ENCODE assay signal across 7 mouse cellular contexts in the genomic region with DNA sequence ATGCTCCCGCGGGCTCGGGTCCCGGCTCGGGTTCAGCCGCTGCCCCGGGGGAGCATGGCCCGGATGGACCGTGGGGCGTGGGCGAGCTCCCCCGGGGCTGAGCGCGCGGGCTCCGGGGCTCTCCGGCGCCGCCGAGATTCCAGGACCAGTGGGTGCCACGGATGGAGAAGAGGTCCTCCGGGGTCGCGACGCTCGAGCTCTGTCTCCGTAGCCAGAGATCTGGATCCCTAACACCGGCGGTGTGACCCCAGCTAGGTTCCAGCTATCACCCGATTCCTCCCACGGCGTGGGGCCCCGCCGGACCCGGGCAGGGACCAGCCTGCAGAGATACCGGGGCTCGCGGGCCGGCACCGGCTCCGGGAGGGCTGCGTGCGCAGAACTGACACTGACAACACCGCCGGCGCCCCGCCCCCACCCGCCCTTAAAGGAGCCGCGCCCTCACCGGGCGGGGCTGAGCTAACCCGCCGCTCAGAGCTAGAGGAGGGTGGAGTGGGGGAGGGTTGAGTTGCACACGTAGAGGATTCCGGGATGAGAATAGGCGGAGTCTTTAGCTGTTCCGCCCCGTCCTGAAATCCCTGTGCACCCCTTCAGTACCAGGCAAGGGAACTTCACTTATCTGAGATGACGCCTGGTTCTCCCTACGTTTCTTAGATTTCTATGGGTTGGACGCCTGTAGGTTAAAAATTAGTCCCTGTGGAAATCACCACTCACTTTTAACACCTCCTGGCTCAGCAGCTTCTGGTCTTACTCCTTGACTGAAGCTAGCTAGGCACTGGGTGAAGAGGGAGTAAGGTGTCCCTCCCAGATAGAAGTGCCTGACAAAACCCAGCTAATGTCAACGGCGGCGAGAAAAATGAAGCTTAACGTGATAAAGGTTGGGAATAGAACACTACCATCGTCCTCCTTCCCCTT. TPM values are rescaled to one million over a fixed set of nuclear protein-coding genes. Genes with fewer than 3 reads are reported as not detected.
DNase-seq lines count a peak whose midpoint lies in the region; ATAC-seq and TF ChIP-seq lines count a peak whose summit lies in the region.

A gene (minus strand): TSS at position 399 of the 912 bp plus-strand sequence.

- H3K36me3 ChIP-seq in embryonic facial prominence, embryonic 13.5 days, result peaks cover 18% of the 10 kb centered on the region
- H3K36me3 ChIP-seq in kidney, adult 2 months (ENCODE audit: control insufficient read depth, insufficient read depth, low read length), result peaks cover 6% of the 10 kb centered on the region
- peaks cover 21% of the 10 kb centered on the region for H3K36me3 ChIP-seq in limb, embryonic 12.5 days
- peaks cover 8% of the 10 kb centered on the region; the same call in 1 of the 2 replicates for H3K36me3 ChIP-seq in midbrain, embryonic 15.5 days (replicated peaks)

- H3K27ac ChIP-seq in embryonic facial prominence, embryonic 13.5 days, result peak within 1 kb of the TSS; percentile 74
- H3K27ac ChIP-seq in kidney, adult 2 months (ENCODE audit: insufficient read depth, low read depth, low read length), result peak within 1 kb of the TSS; percentile 93
- peak within 1 kb of the TSS; percentile 59; the same call in 1 of the 2 replicates for H3K27ac ChIP-seq in limb, embryonic 12.5 days
- peak within 1 kb of the TSS; percentile 85 for H3K27ac ChIP-seq in midbrain, embryonic 15.5 days

- H3K4me2 ChIP-seq in embryonic facial prominence, embryonic 13.5 days, result peak within 1 kb of the TSS; percentile 94
- peak within 1 kb of the TSS; percentile 96 for H3K4me2 ChIP-seq in limb, embryonic 12.5 days
- peak within 1 kb of the TSS; percentile 97 for H3K4me2 ChIP-seq in midbrain, embryonic 15.5 days

- TF ChIP-seq CTCF in kidney, adult 2 months (conservative IDR thresholded peaks at IDR 0.05; ENCODE audit: insufficient read depth, insufficient read length, low read depth, low read length), result no peak

- no peaks in the 10 kb centered on the region for H3K9me3 ChIP-seq in embryonic facial prominence, embryonic 13.5 days
- H3K9me3 ChIP-seq in limb, embryonic 12.5 days, result no peaks in the 10 kb centered on the region
- no peaks in the 10 kb centered on the region for H3K9me3 ChIP-seq in midbrain, embryonic 15.5 days

- no peaks in the 10 kb centered on the region for H3K27me3 ChIP-seq in embryonic facial prominence, embryonic 13.5 days
- no peaks in the 10 kb centered on the region for H3K27me3 ChIP-seq in kidney, adult 2 months (replicated peaks; ENCODE audit: control insufficient read depth, insufficient read depth, low read length)
- no peaks in the 10 kb centered on the region for H3K27me3 ChIP-seq in limb, embryonic 12.5 days
- H3K27me3 ChIP-seq in midbrain, embryonic 15.5 days (replicated peaks), result no peaks in the 10 kb centered on the region

- DNase-seq in adrenal gland, postnatal 36 days, result peak; percentile 91 to 96
- DNase-seq in heart, adult 18-20 months, result peak; percentile 88 to 96
- DNase-seq in kidney, adult 2 months, result peak; percentile 96
- peak; percentile 90 to 93 for DNase-seq in spleen, postnatal 10 days (ENCODE audit: low spot score in 2 of 2)

- peaks cover 27% of the 10 kb centered on the region for H3K4me1 ChIP-seq in embryonic facial prominence, embryonic 13.5 days
- peaks cover 9% of the 10 kb centered on the region for H3K4me1 ChIP-seq in kidney, adult 2 months (ENCODE audit: control insufficient read depth, insufficient read depth, low read length)
- H3K4me1 ChIP-seq in limb, embryonic 12.5 days (replicated peaks), result peaks cover 21% of the 10 kb centered on the region
- peaks cover 34% of the 10 kb centered on the region for H3K4me1 ChIP-seq in midbrain, embryonic 15.5 days

- ATAC-seq in embryonic facial prominence, embryonic 13.5 days (ENCODE audit: insufficient number of reproducible peaks, insufficient read depth, low FRiP score, low TSS enrichment, low read depth), result peak; percentile 98
- ATAC-seq in limb, embryonic 12.5 days (ENCODE audit: insufficient number of reproducible peaks, insufficient read depth, low FRiP score, low TSS enrichment, low read depth), result peak; percentile 95
- peak; percentile 98 for ATAC-seq in midbrain, embryonic 15.5 days (replicated peaks)

- no peak for TF ChIP-seq POLR2A in kidney, adult 2 months (IDR thresholded peaks at IDR 0.05; ENCODE audit: low read depth, low read length)

- H3K4me3 ChIP-seq in embryonic facial prominence, embryonic 13.5 days, result peak within 1 kb of the TSS; percentile 84
- peak within 1 kb of the TSS; percentile 98 for H3K4me3 ChIP-seq in kidney, adult 2 months (ENCODE audit: insufficient read depth, low read depth, low read length)
- peak within 1 kb of the TSS; percentile 89 for H3K4me3 ChIP-seq in limb, embryonic 12.5 days (replicated peaks)
- H3K4me3 ChIP-seq in midbrain, embryonic 15.5 days, result peak within 1 kb of the TSS; percentile 88

- WGBS in embryonic facial prominence, embryonic 13.5 days, result under 1% methylated on average over 67 of the region's 67 CpGs
- whole genome bisulfite sequencing in kidney, adult 2 months, result under 1% methylated on average over 67 of the region's 67 CpGs
- under 1% methylated on average over 66 of the region's 67 CpGs for WGBS in limb, embryonic 12.5 days
- WGBS in midbrain, embryonic 15.5 days, result 0% methylated on average over 65 of the region's 67 CpGs

- peak within 1 kb of the TSS; percentile 88 for H3K9ac ChIP-seq in embryonic facial prominence, embryonic 13.5 days
- H3K9ac ChIP-seq in limb, embryonic 12.5 days (replicated peaks), result peak within 1 kb of the TSS; percentile 80
- peak within 1 kb of the TSS; percentile 89 for H3K9ac ChIP-seq in midbrain, embryonic 15.5 days

RNA-seq across cellular contexts. Expression of the gene that starts here (rescaled TPM):
- total RNA-seq in adrenal gland, postnatal 36 days (2021), result 10 to 100 TPM; 37.6 to 50.6 TPM
- polyA plus RNA-seq in embryonic facial prominence, embryonic 13.5 days (2015; fragmentation: Nextera tagmentation; extraction: Ambion mirVana), result 8.3 TPM in 2 replicates
- total RNA-seq in heart, adult 18-20 months (2021), result 10 to 100 TPM; 13.7 to 19.6 TPM
- 164 and 194 TPM in 2 replicates for polyA plus RNA-seq in kidney, adult 2 months (2012; rRNA removed)
- 7.9 and 8.1 TPM in 2 replicates for polyA plus RNA-seq in limb, embryonic 12.5 days (2016; fragmentation: Nextera tagmentation; extraction: Ambion mirVana)
- 27.3 and 30.6 TPM in 2 replicates for polyA plus RNA-seq in midbrain, embryonic 15.5 days (2015; fragmentation: Nextera tagmentation; extraction: Ambion mirVana)

Comparison
In these comparisons a context has a peak if more than half of its experiments do, and no peak if none do; other contexts are left out.
1. Peak in every context shown above with its lines: DNase-seq, ATAC-seq, H3K4me3 ChIP-seq and H3K27ac ChIP-seq.